Mouse (Mus musculus): Measurements from ENCODE around the gene Slc31a1.

Gene Slc31a1

GRCm38 (mm10) chr4:62408601-62409282, 48.2 kb downstream of the Slc31a1 start, which contains the start of the genes Cdc26 and Prpf4:
Gene Cdc26 (minus strand): TSS chr4:62408642.
Gene Prpf4 (plus strand): TSS chr4:62408797.
- DNase-seq = peak; percentile 91 to 94

- no peak for DNase-seq
Observed at GRCm38 (mm10) chr4:62409615-62410014, 49.1 kb downstream of the Slc31a1 start.

- no peak for DNase-seq
Observed at GRCm38 (mm10) chr4:62410325-62410724, 49.8 kb downstream of the Slc31a1 start.

- DNase-seq = no peak
Observed at GRCm38 (mm10) chr4:62411606-62412005, 51.1 kb downstream of the Slc31a1 start.

GRCm38 (mm10) chr4:62418448-62418847, 57.9 kb downstream of the Slc31a1 start:
- DNase-seq = no peak

GRCm38 (mm10) chr4:62419091-62419490, 58.6 kb downstream of the Slc31a1 start:
- DNase-seq = no peak

- no peak for DNase-seq
Observed at GRCm38 (mm10) chr4:62425891-62426290, 65.4 kb downstream of the Slc31a1 start.

- DNase-seq = no peak
Observed at GRCm38 (mm10) chr4:62427978-62428758, 67.6 kb downstream of the Slc31a1 start.

- DNase-seq = no peak
Observed at GRCm38 (mm10) chr4:62429616-62430015, 69.1 kb downstream of the Slc31a1 start.

- DNase-seq = no peak
Observed at GRCm38 (mm10) chr4:62430678-62431077, 70.2 kb downstream of the Slc31a1 start.

- DNase-seq = no peak
Observed at GRCm38 (mm10) chr4:62431522-62431921, 71.0 kb downstream of the Slc31a1 start.

GRCm38 (mm10) chr4:62433939-62434870, 73.7 kb downstream of the Slc31a1 start:
- no peak for DNase-seq

GRCm38 (mm10) chr4:62435081-62435480, 74.6 kb downstream of the Slc31a1 start, which contains the start of gene Rnf183:
Gene Rnf183 (minus strand): TSS chr4:62435252.
- no peak for DNase-seq

- DNase-seq = no peak
Observed at GRCm38 (mm10) chr4:62437256-62437778, 76.8 kb downstream of the Slc31a1 start.

GRCm38 (mm10) chr4:62437871-62438270, 77.3 kb downstream of the Slc31a1 start:
- no peak for DNase-seq

- no peak for DNase-seq
Observed at GRCm38 (mm10) chr4:62439793-62440192, 79.3 kb downstream of the Slc31a1 start.

- DNase-seq = no peak
Observed at GRCm38 (mm10) chr4:62440544-62440943, 80.0 kb downstream of the Slc31a1 start.

GRCm38 (mm10) chr4:62440986-62441385, 80.5 kb downstream of the Slc31a1 start:
- no peak for DNase-seq

All from spleen, adult 18-20 months (tissue).